In genomic region chr2:172613891-172614391, GRCm38 (mm10) we compare ENCODE assay signal across 8 mouse cellular contexts.
DNase-seq lines count a peak whose midpoint lies in the region; ATAC-seq and TF ChIP-seq lines count a peak whose summit lies in the region.

No protein-coding gene starts in this region.

- H3K4me1 ChIP-seq in lung, postnatal 0 days (ENCODE audit: insufficient read depth, low read depth, low read length) = no peaks in the 10 kb centered on the region
- peaks cover 19% of the 10 kb centered on the region for H3K4me1 ChIP-seq in embryonic facial prominence, embryonic 15.5 days
- peaks cover 9% of the 10 kb centered on the region; the same call in 1 of the 2 replicates for H3K4me1 ChIP-seq in limb, embryonic 14.5 days (ENCODE audit: control insufficient read depth, insufficient read depth, low read length)
- H3K4me1 ChIP-seq in stomach, embryonic 16.5 days (ENCODE audit: control insufficient read depth, insufficient read depth, low read length) = 0 out of 2 replicates have a peak, but pooled peaks cover 6% of the 10 kb centered on the region

- H3K36me3 ChIP-seq in lung, postnatal 0 days (ENCODE audit: insufficient read depth, low read length) = no peaks in the 10 kb centered on the region
- H3K36me3 ChIP-seq in embryonic facial prominence, embryonic 15.5 days = no peaks in the 10 kb centered on the region
- no peaks in the 10 kb centered on the region for H3K36me3 ChIP-seq in limb, embryonic 14.5 days (ENCODE audit: control insufficient read depth, insufficient read depth, low read length)
- no peaks in the 10 kb centered on the region for H3K36me3 ChIP-seq in stomach, embryonic 16.5 days (ENCODE audit: control insufficient read depth, insufficient read depth, low read length)

- TF ChIP-seq POLR2A in limb, embryonic 14.5 days (IDR thresholded peaks at IDR 0.05; ENCODE audit: borderline replicate concordance, extremely low read depth, insufficient read depth, insufficient read length) = no peak

- TF ChIP-seq EP300 in lung, postnatal 0 days (IDR thresholded peaks at IDR 0.05) = no peak

- DNase-seq in lung, postnatal 0 days (ENCODE audit: low spot score) = peak; percentile 10
- no peak for DNase-seq in lung, postnatal 36 days
- no peak for DNase-seq in limb, embryonic 14.5 days (ENCODE audit: low spot score)
- no peak for DNase-seq in right cerebral cortex, postnatal 4 days
- DNase-seq in left cerebral cortex, adult 2 months (ENCODE audit: extremely low spot score in 1 of 2, low spot score in 2 of 2) = no peak
- no peak for DNase-seq in left cerebral cortex, postnatal 25 days (ENCODE audit: low spot score in 2 of 2)

- H3K27me3 ChIP-seq in lung, postnatal 0 days (replicated peaks; ENCODE audit: insufficient read depth, low read length) = 0 out of 2 replicates have a peak, but pooled peaks cover 3% of the 10 kb centered on the region
- H3K27me3 ChIP-seq in embryonic facial prominence, embryonic 15.5 days = no peaks in the 10 kb centered on the region; the same call in 1 of the 2 replicates
- no peaks in the 10 kb centered on the region for H3K27me3 ChIP-seq in limb, embryonic 14.5 days (ENCODE audit: control insufficient read depth, insufficient read depth, low read length)
- peaks cover 8% of the 10 kb centered on the region; the same call in 1 of the 2 replicates for H3K27me3 ChIP-seq in stomach, embryonic 16.5 days (ENCODE audit: control insufficient read depth, insufficient read depth, low read length)

- intact Hi-C loops in left cerebral cortex, adult 2 months (cut with DNase I) = no loop called here
- intact Hi-C loops in left cerebral cortex, postnatal 25 days (cut with DNase I) = no loop called here

- ATAC-seq in lung, postnatal 0 days = no peak
- no peak for ATAC-seq in embryonic facial prominence, embryonic 15.5 days (ENCODE audit: insufficient number of reproducible peaks, low FRiP score, low TSS enrichment, low read depth)
- ATAC-seq in limb, embryonic 14.5 days (ENCODE audit: low FRiP score, low read depth) = no peak
- ATAC-seq in stomach, embryonic 16.5 days (ENCODE audit: insufficient read depth, low FRiP score) = no peak

- no peaks in the 10 kb centered on the region for H3K9me3 ChIP-seq in lung, postnatal 0 days (ENCODE audit: low read length)
- no peaks in the 10 kb centered on the region for H3K9me3 ChIP-seq in embryonic facial prominence, embryonic 15.5 days (replicated peaks)
- H3K9me3 ChIP-seq in limb, embryonic 14.5 days (ENCODE audit: control insufficient read depth, low read length) = no peaks in the 10 kb centered on the region
- no peaks in the 10 kb centered on the region for H3K9me3 ChIP-seq in stomach, embryonic 16.5 days (replicated peaks; ENCODE audit: control insufficient read depth, low read length)

- H3K9ac ChIP-seq in lung, postnatal 0 days (replicated peaks; ENCODE audit: low read depth) = no peak overlapping the region
- H3K9ac ChIP-seq in embryonic facial prominence, embryonic 15.5 days = no peak overlapping the region
- peak overlapping the region; percentile 38; the same call in 1 of the 2 replicates for H3K9ac ChIP-seq in limb, embryonic 14.5 days (ENCODE audit: low read depth, low read length, severe bottlenecking)
- H3K9ac ChIP-seq in stomach, embryonic 16.5 days (ENCODE audit: low read length) = peak overlapping the region; percentile 57

- no peak for TF ChIP-seq CTCF in lung, postnatal 0 days (IDR thresholded peaks at IDR 0.05)
- no peak for TF ChIP-seq CTCF in left cerebral cortex, adult 2 months (IDR thresholded peaks at IDR 0.05)

- H3K4me3 ChIP-seq in lung, postnatal 0 days (ENCODE audit: low read depth, low read length) = peak overlapping the region; percentile 30
- H3K4me3 ChIP-seq in embryonic facial prominence, embryonic 15.5 days (replicated peaks) = peak overlapping the region; percentile 25
- H3K4me3 ChIP-seq in limb, embryonic 14.5 days (replicated peaks; ENCODE audit: low read length) = peak overlapping the region; percentile 31
- peak overlapping the region; percentile 41 for H3K4me3 ChIP-seq in stomach, embryonic 16.5 days (replicated peaks; ENCODE audit: low read length)
- H3K4me3 ChIP-seq in left cerebral cortex, adult 2 months = no peak overlapping the region

- 1% methylated on average over 18 of the region's 18 CpGs for WGBS in lung, postnatal 0 days
- WGBS in embryonic facial prominence, embryonic 15.5 days = 6% methylated on average over 18 of the region's 18 CpGs
- WGBS in limb, embryonic 14.5 days = 2% methylated on average over 18 of the region's 18 CpGs
- 3% methylated on average over 18 of the region's 18 CpGs for WGBS in stomach, embryonic 16.5 days

- H3K4me2 ChIP-seq in lung, postnatal 0 days (replicated peaks; ENCODE audit: low read depth, low read length) = peak overlapping the region; percentile 51
- peak overlapping the region; percentile 47 for H3K4me2 ChIP-seq in embryonic facial prominence, embryonic 15.5 days (replicated peaks)
- peak overlapping the region; percentile 52 for H3K4me2 ChIP-seq in limb, embryonic 14.5 days (replicated peaks; ENCODE audit: low read depth, low read length, severe bottlenecking)
- H3K4me2 ChIP-seq in stomach, embryonic 16.5 days (ENCODE audit: low read depth, low read length) = peak overlapping the region; percentile 58

- H3K27ac ChIP-seq in lung, postnatal 0 days (ENCODE audit: low read length) = no peak overlapping the region
- H3K27ac ChIP-seq in embryonic facial prominence, embryonic 15.5 days (replicated peaks) = no peak overlapping the region
- no peak overlapping the region for H3K27ac ChIP-seq in limb, embryonic 14.5 days (replicated peaks; ENCODE audit: low read depth, low read length)
- H3K27ac ChIP-seq in stomach, embryonic 16.5 days (ENCODE audit: low read length) = no peak overlapping the region
- H3K27ac ChIP-seq in left cerebral cortex, adult 2 months = no peak overlapping the region

Comparison
In these comparisons a context has a peak if more than half of its experiments do, and no peak if none do; other contexts are left out.
1. H3K9ac ChIP-seq: peak in limb, embryonic 14.5 days (single experiment) and stomach, embryonic 16.5 days (single experiment); none in lung, postnatal 0 days (single experiment) and embryonic facial prominence, embryonic 15.5 days (single experiment).
2. Peak in every context shown above with its lines, with median percentiles within 50 percentile points of each other: H3K4me2 ChIP-seq.